Mouse (Mus musculus) olfactory bulb, adult 2 months (tissue): ENCODE measurements at regions not wholly inside any gene's neighbourhood (a gene's known extent, or its start where the extent isn't known, plus 50 kb on each side); places are given as distances from the start of the nearest gene placed in this dataset.

Experiments
- H3K27ac ChIP-seq: fragments of 200-500 bp; 2 replicates; pipeline ENCODE4 v1.5.1; 2012; ENCODE audit warnings: low read depth, low read length; ENCODE audit not compliant: insufficient read depth
- H3K4me1 ChIP-seq: fragments of 200-500 bp; 2 replicates; pipeline ENCODE4 v1.6.1; 2012; ENCODE audit warnings: low read length; ENCODE audit not compliant: control insufficient read depth, insufficient read depth
- H3K4me3 ChIP-seq: fragments of 200-500 bp; 2 replicates; pipeline ENCODE4 v1.5.1; 2012; ENCODE audit warnings: mild to moderate bottlenecking, low read depth, low read length, moderate library complexity; ENCODE audit not compliant: insufficient read depth
- CTCF ChIP-seq: fragments of 200-500 bp; IDR thresholded peaks from 2 replicates; pipeline ENCODE4 v1.5.1; 2012; ENCODE audit warnings: low read depth, mild to moderate bottlenecking, low read length, moderate library complexity; ENCODE audit not compliant: insufficient read depth
- POLR2A ChIP-seq: fragments of 200-500 bp; IDR thresholded peaks from 2 replicates; pipeline ENCODE4 v1.6.1; 2012; ENCODE audit warnings: mild to moderate bottlenecking, low read depth, low read length, moderate library complexity; ENCODE audit not compliant: insufficient read depth
- WGBS: fragments of 180-500 bp; shearing (Covaris S2); methylation state at CpG from one replicate; pipeline ENCODE4 v1.1.7; 2018; 5-methylcytosine and 5-hydroxymethylcytosine counted together

- Histone ChIP-seq H3K4me1 (no peaks in the 10 kb centered on the region), H3K27ac (no peak overlapping the region), H3K4me3 (no peak overlapping the region)
- TF ChIP-seq POLR2A (no peak), CTCF (no peak)
- WGBS: 91% methylated on average over 1 of the region's 1 CpGs
Measured at GRCm38 (mm10) chr13:102202301-102202700, 434.3 kb upstream of the Pik3r1 start.

- WGBS: 94% methylated on average over 11 of the region's 11 CpGs
- Histone ChIP-seq H3K27ac (no peak overlapping the region), H3K4me3 (no peak overlapping the region), H3K4me1 (no peaks in the 10 kb centered on the region)
- TF ChIP-seq CTCF (no peak), POLR2A (no peak)
Measured at GRCm38 (mm10) chr13:102218486-102218885, 450.5 kb upstream of the Pik3r1 start.

GRCm38 (mm10) chr13:102231048-102231447 is 462.3 kb upstream of the Cd180 start:
- 93% methylated on average over 7 of the region's 7 CpGs for WGBS

GRCm38 (mm10) chr13:102232291-102232936 is 460.9 kb upstream of the Cd180 start:
- Histone ChIP-seq H3K4me3 (no peak overlapping the region), H3K27ac (no peak overlapping the region), H3K4me1 (peaks cover 2% of the 10 kb centered on the region; the same call in 1 of the 2 replicates)
- 57% methylated on average over 4 of the region's 4 CpGs for WGBS
- TF ChIP-seq CTCF (no peak), POLR2A (no peak)

More at GRCm38 (mm10) chr13:102231048-102231447, 462.3 kb upstream of the Cd180 start:
- peaks cover 2% of the 10 kb centered on the region; the same call in 1 of the 2 replicates for H3K4me1 ChIP-seq
- TF ChIP-seq POLR2A: no peak
- TF ChIP-seq CTCF: no peak
- no peak overlapping the region for H3K4me3 ChIP-seq
- no peak overlapping the region for H3K27ac ChIP-seq

- Histone ChIP-seq H3K4me1 (no peaks in the 10 kb centered on the region), H3K4me3 (no peak overlapping the region), H3K27ac (no peak overlapping the region)
- WGBS: 45% methylated on average over 2 of the region's 2 CpGs
- no peak for TF ChIP-seq CTCF
- TF ChIP-seq POLR2A: no peak
Measured at GRCm38 (mm10) chr13:102250884-102251283, 442.5 kb upstream of the Cd180 start.

GRCm38 (mm10) chr13:102251709-102252108 is 441.6 kb upstream of the Cd180 start:
- 94% methylated on average over 5 of the region's 5 CpGs for WGBS
- no peaks in the 10 kb centered on the region for H3K4me1 ChIP-seq
- no peak overlapping the region for H3K4me3 ChIP-seq
- H3K27ac ChIP-seq: no peak overlapping the region
- no peak for TF ChIP-seq POLR2A
- no peak for TF ChIP-seq CTCF

GRCm38 (mm10) chr13:102255401-102256371 is 437.7 kb upstream of the Cd180 start:
- 91% methylated on average over 7 of the region's 7 CpGs for WGBS
- Histone ChIP-seq H3K4me3 (no peak overlapping the region), H3K4me1 (no peaks in the 10 kb centered on the region), H3K27ac (no peak overlapping the region)
- TF ChIP-seq CTCF (no peak), POLR2A (no peak)

GRCm38 (mm10) chr13:102258207-102258606 is 435.2 kb upstream of the Cd180 start:
- H3K4me1 ChIP-seq: no peaks in the 10 kb centered on the region
- WGBS: 93% methylated on average over 8 of the region's 8 CpGs
- no peak overlapping the region for H3K27ac ChIP-seq
- H3K4me3 ChIP-seq: no peak overlapping the region
- TF ChIP-seq POLR2A (no peak), CTCF (no peak)

GRCm38 (mm10) chr13:102273818-102274217 is 419.5 kb upstream of the Cd180 start:
- WGBS: 85% methylated on average over 3 of the region's 3 CpGs
- no peak overlapping the region for H3K27ac ChIP-seq
- TF ChIP-seq POLR2A (no peak), CTCF (no peak)

More at GRCm38 (mm10) chr13:102273818-102274217, 419.5 kb upstream of the Cd180 start:
- Histone ChIP-seq H3K4me3 (no peak overlapping the region), H3K4me1 (no peaks in the 10 kb centered on the region)
